Mouse (Mus musculus): ENCODE data around the gene Ube2v1. TPM values are rescaled to one million over a fixed set of nuclear protein-coding genes. Genes with fewer than 3 reads are reported as not detected.

Gene Ube2v1
- polyA plus RNA-seq, 1 experiment from 2014 or later: 249 TPM

DNA sequence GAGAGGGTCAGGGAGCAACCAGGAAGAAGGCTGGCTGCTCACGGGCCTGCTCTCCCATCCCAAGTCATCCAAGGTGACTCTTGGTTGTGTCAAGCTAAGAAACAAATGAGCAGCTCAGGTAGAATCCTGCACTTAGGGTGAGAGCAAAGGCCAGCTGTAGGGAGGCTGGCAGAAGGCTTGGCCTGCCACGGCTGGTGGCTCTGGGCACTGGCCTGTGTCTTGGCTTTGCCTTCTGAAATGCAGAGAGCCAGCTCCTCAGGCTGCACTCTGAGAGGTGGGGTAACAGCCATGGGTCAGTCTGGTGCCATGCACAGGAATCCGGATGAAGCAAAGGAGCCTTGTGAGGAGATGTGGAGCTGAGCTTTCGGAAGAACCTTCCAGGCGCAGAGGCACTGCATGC is 36.5 kb upstream of the Ube2v1 start:
- ATAC-seq (ENCODE audit: low read depth) (no peak), DNase-seq (ENCODE audit: low spot score) (no peak)
- WGBS: 84% methylated on average over 5 of the region's 5 CpGs
- Histone ChIP-seq H3K4me2 (ENCODE audit: low read depth, low read length) (no peak overlapping the region), H3K36me3 (ENCODE audit: control insufficient read depth, insufficient read depth, low read length) (no peaks in the 10 kb centered on the region), H3K27me3 (replicated peaks; ENCODE audit: control insufficient read depth, insufficient read depth, low read length) (no peaks in the 10 kb centered on the region), H3K9ac (ENCODE audit: low read depth, low read length) (no peak overlapping the region), H3K27ac (replicated peaks; ENCODE audit: low read depth, low read length) (no peak overlapping the region), H3K9me3 (ENCODE audit: control insufficient read depth, low read length) (no peaks in the 10 kb centered on the region), H3K4me1 (ENCODE audit: control insufficient read depth, insufficient read depth, low read length) (no peaks in the 10 kb centered on the region), H3K4me3 (ENCODE audit: low read depth, low read length) (no peak overlapping the region)

DNA sequence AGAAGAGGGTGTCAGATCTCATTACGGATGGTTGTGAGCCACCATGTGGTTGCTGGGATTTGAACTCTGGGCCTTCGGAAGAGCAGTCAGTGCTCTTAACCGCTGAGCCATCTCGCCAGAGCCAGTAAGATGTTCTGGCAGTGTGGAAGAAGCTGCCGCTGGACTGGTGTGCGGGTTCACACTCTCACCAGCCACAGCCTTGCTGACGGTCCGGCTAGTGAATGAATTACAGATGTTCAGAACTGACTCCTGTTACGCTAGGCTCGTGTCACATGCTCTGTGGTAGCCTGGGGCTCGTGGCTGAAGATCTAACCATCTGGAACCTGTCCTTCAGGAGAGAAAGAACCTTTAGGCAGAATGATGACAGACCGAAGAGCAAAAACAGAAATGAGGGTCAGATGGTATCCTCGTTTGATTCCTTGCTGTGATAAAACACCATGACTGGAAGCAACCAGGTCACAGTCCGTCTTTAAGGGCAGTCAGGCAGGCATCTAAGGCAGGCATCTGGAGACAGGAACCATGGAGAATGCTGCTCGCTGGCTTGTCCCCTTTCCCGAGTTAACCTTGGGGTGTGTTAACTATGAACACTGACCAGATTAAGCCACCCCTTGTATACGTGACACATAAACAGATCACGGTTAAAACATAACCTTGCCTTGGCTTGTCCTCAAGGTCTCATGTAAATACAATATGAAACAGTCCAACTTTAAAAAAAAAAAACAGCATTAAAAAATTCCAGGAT is 34.2 kb upstream of the Ube2v1 start:
- no peak overlapping the region for H3K4me2 ChIP-seq (ENCODE audit: low read depth, low read length)
- H3K9me3 ChIP-seq (ENCODE audit: control insufficient read depth, low read length): no peaks in the 10 kb centered on the region
- no peaks in the 10 kb centered on the region for H3K27me3 ChIP-seq (replicated peaks; ENCODE audit: control insufficient read depth, insufficient read depth, low read length)
- 69% methylated on average over 18 of the region's 18 CpGs for WGBS
- ATAC-seq (ENCODE audit: low read depth) (no peak), DNase-seq (ENCODE audit: low spot score) (no peak)
- no peak overlapping the region for H3K27ac ChIP-seq (replicated peaks; ENCODE audit: low read depth, low read length)
- H3K4me3 ChIP-seq (ENCODE audit: low read depth, low read length): no peak overlapping the region
- H3K36me3 ChIP-seq (ENCODE audit: control insufficient read depth, insufficient read depth, low read length): no peaks in the 10 kb centered on the region
- peaks cover 5% of the 10 kb centered on the region; the same call in 1 of the 2 replicates for H3K4me1 ChIP-seq (ENCODE audit: control insufficient read depth, insufficient read depth, low read length)
- no peak overlapping the region for H3K9ac ChIP-seq (ENCODE audit: low read depth, low read length)

DNA sequence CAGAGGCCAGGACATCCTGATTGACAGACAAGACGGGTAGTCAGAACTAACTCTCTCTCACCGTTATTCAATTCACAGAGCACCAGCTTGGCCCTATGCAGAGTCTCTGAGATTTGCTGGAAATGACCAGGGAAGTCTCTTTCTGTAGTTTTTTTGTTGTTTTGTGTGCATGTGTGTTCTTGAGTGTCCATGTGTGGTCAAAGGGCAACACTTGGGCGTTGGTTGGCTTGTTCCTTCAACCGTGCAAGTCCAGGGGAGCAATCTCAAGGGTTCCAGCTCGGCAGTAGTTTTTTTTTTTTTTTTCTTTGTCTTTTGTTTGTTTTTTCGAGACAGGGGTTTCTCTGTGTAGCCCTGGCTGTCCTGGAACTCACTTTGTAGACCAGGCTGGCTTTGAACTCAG is 30.8 kb upstream of the Ube2v1 start:
- Histone ChIP-seq H3K27me3 (replicated peaks; ENCODE audit: control insufficient read depth, insufficient read depth, low read length) (no peaks in the 10 kb centered on the region), H3K9ac (ENCODE audit: low read depth, low read length) (no peak overlapping the region), H3K4me2 (ENCODE audit: low read depth, low read length) (no peak overlapping the region), H3K36me3 (ENCODE audit: control insufficient read depth, insufficient read depth, low read length) (peaks cover 4% of the 10 kb centered on the region; the same call in 1 of the 2 replicates), H3K4me1 (ENCODE audit: control insufficient read depth, insufficient read depth, low read length) (peaks cover 22% of the 10 kb centered on the region), H3K27ac (replicated peaks; ENCODE audit: low read depth, low read length) (no peak overlapping the region), H3K4me3 (ENCODE audit: low read depth, low read length) (no peak overlapping the region), H3K9me3 (ENCODE audit: control insufficient read depth, low read length) (no peaks in the 10 kb centered on the region)
- ATAC-seq (ENCODE audit: low read depth) (no peak), DNase-seq (ENCODE audit: low spot score) (no peak)
- WGBS: 58% methylated on average over 6 of the region's 6 CpGs

DNA sequence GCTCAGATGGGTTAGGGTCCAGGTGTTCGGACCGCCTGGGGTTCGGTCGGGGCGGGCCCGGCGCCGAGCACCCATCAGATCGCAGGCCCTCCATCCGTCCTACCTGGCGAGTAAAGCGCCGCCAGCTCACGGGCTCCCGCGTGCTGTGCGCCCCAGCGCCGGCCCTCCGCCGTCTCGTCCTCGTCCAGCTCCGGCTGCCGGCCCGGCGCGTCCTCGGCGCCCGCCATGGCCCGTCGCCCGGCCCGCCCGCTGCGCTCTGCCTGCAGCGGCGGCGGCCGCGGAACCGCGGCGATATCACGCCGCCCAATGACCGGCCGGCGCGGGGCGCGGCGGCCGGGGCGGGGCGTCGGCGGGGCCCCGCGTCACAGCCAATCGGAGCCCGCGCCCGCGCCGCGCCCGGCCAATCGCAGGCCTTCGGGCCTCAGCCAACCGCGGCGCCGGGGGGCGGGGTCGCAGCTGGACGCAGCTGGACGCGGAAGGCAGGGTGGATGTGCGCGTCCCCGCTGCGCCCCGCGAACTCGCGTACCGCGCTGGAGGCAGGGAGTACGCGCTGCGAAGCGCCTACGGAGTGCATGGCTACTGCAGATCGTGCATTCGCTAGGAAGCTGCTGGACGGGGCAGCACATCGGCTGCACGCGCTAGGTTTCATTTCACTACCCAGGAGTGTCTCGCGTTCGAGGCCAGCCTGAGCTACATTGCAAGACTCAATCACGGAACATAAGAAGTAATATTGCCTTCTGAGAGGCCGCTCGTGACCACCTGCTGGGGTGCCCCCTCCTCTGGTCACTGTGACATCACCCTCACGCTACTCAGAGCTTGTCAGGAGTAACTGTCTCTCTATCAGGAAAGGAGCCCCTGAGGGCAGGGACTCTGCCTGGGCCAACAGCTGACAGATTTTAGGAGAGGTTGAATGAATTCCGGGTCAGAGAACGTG is 29.6 kb upstream of the Ube2v1 start, which contains the start of gene Gm20431:
Gm20431 (minus strand) TSS at position 227 of the 934 bp plus-strand sequence.
- Histone ChIP-seq H3K9me3 (ENCODE audit: control insufficient read depth, low read length) (no peaks in the 10 kb centered on the region), H3K27ac (replicated peaks; ENCODE audit: low read depth, low read length) (peak within 1 kb of the TSS; percentile 58), H3K27me3 (replicated peaks; ENCODE audit: control insufficient read depth, insufficient read depth, low read length) (no peaks in the 10 kb centered on the region), H3K9ac (ENCODE audit: low read depth, low read length) (peak within 1 kb of the TSS; percentile 90), H3K4me1 (ENCODE audit: control insufficient read depth, insufficient read depth, low read length) (peaks cover 22% of the 10 kb centered on the region), H3K36me3 (ENCODE audit: control insufficient read depth, insufficient read depth, low read length) (peaks cover 11% of the 10 kb centered on the region; the same call in 1 of the 2 replicates), H3K4me3 (ENCODE audit: low read depth, low read length) (peak within 1 kb of the TSS; percentile 86), H3K4me2 (ENCODE audit: low read depth, low read length) (peak within 1 kb of the TSS; percentile 98)
- ATAC-seq (ENCODE audit: low read depth) (peak; percentile 95), DNase-seq (ENCODE audit: low spot score) (peak; percentile 97)
- WGBS: under 1% methylated on average over 25 of the region's 110 CpGs

DNA sequence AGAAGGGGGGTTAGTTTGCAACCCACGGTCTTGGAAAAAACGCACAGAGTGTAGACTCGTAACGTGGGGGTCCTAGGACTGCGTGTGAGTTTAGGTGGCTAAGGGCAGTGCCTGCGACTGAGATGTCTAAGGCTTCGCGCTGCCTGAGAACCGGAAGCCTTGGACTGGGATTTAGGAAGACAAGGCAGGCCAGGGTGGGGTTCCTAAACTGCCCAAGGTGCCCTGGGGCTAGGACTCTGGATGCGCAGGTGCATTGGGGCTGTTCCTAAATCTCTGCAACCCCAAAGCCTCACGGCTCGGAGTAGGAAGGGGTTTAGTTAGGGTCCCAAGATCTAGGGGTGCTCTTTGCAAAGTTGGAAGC is 28.7 kb upstream of the Ube2v1 start:
- WGBS: under 1% methylated on average over 12 of the region's 12 CpGs
- H3K9ac ChIP-seq (ENCODE audit: low read depth, low read length): peak overlapping the region; percentile 90
- H3K4me3 ChIP-seq (ENCODE audit: low read depth, low read length): peak overlapping the region; percentile 86
- H3K4me2 ChIP-seq (ENCODE audit: low read depth, low read length): peak overlapping the region; percentile 98
- DNase-seq (ENCODE audit: low spot score): no peak
- H3K4me1 ChIP-seq (ENCODE audit: control insufficient read depth, insufficient read depth, low read length): peaks cover 22% of the 10 kb centered on the region
- H3K36me3 ChIP-seq (ENCODE audit: control insufficient read depth, insufficient read depth, low read length): peaks cover 11% of the 10 kb centered on the region; the same call in 1 of the 2 replicates
- ATAC-seq (ENCODE audit: low read depth): no peak
- peak overlapping the region; percentile 58 for H3K27ac ChIP-seq (replicated peaks; ENCODE audit: low read depth, low read length)
- H3K9me3 ChIP-seq (ENCODE audit: control insufficient read depth, low read length): no peaks in the 10 kb centered on the region
- H3K27me3 ChIP-seq (replicated peaks; ENCODE audit: control insufficient read depth, insufficient read depth, low read length): no peaks in the 10 kb centered on the region

DNA sequence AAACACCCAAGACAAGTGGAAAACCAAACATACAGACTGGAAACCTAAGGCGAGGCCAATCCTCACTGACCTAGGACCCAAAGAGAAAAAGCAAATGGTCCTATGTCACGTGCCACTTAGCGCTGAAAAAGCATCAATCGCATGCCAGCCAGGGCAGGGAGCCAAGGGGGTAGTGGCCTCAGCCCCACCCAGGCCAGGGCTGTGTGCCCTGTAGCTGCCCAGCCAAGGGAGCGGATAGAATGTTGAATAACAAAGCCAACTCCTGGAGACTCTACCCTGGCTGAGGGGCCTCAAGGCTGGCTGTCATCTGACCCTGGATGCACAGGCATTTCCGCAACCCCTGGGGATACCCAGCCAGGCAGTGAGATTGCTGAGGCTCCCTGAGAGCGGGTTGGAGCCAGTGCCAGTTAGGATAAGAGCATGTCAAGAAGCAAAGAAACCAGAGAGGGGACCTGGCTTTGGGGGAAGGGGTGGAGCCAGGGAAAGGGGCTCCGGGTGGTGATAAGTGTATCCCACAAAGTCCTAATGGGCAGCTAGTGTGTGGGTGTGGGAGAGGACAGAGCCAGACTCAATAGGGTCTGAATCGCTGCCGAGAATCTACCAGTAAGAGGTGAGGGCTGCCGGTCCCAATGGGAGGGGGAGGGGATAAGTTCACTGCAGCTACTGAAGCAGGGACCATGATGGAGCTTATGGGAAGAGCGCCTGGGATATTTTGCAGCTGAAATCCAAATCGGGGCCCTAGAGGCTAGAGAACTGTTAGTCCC is 28.1 kb upstream of the Ube2v1 start:
- peak; percentile 55 for DNase-seq (ENCODE audit: low spot score)
- H3K4me1 ChIP-seq (ENCODE audit: control insufficient read depth, insufficient read depth, low read length): peaks cover 22% of the 10 kb centered on the region
- H3K9ac ChIP-seq (ENCODE audit: low read depth, low read length): peak overlapping the region; percentile 90
- ATAC-seq (ENCODE audit: low read depth): peak; percentile 12; the same call in 1 of the 2 replicates
- peaks cover 15% of the 10 kb centered on the region; the same call in 1 of the 2 replicates for H3K36me3 ChIP-seq (ENCODE audit: control insufficient read depth, insufficient read depth, low read length)
- H3K27me3 ChIP-seq (replicated peaks; ENCODE audit: control insufficient read depth, insufficient read depth, low read length): no peaks in the 10 kb centered on the region
- no peaks in the 10 kb centered on the region for H3K9me3 ChIP-seq (ENCODE audit: control insufficient read depth, low read length)
- WGBS: 20% methylated on average over 13 of the region's 13 CpGs
- H3K4me2 ChIP-seq (ENCODE audit: low read depth, low read length): peak overlapping the region; percentile 98
- peak overlapping the region; percentile 86 for H3K4me3 ChIP-seq (ENCODE audit: low read depth, low read length)
- peak overlapping the region; percentile 58 for H3K27ac ChIP-seq (replicated peaks; ENCODE audit: low read depth, low read length)

DNA sequence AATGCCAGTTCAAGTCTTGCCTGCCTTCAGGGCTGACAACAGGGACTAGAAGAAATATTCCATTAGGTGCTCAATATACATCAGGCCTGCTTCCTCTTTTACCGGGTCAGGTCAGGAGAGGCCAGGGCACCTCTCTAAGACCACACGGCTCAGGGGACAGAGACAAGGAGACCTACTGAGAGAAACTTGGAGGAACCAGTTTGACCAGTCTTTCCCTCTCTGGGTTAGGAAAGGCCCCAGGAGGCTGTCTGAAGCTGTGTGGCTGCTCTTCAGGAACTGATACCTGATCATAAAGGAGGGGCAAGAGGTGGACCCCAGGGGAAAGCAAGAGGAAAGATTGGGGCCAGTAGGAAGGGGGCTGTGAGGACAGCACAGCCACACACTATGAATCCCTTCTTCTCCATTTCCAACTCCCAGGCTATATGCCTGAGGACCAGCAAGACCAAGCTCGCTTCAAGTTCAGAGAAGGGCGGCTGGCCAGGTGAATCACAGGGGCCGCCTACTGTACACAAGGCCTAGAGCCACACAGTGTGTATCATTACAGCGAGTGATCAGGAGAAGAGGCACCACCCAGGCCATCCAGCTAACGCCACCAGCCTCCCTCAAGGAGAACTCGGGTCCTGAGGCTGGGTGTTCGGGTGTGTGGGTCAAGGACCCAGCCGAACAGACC is 27.4 kb upstream of the Ube2v1 start:
- Histone ChIP-seq H3K27ac (replicated peaks; ENCODE audit: low read depth, low read length) (0 out of 2 replicates have a peak overlapping the region, but pooled peaks have one; percentile 58), H3K9me3 (ENCODE audit: control insufficient read depth, low read length) (no peaks in the 10 kb centered on the region), H3K4me2 (ENCODE audit: low read depth, low read length) (peak overlapping the region; percentile 98), H3K4me1 (ENCODE audit: control insufficient read depth, insufficient read depth, low read length) (peaks cover 22% of the 10 kb centered on the region), H3K9ac (ENCODE audit: low read depth, low read length) (peak overlapping the region; percentile 90; the same call in 1 of the 2 replicates), H3K36me3 (ENCODE audit: control insufficient read depth, insufficient read depth, low read length) (peaks cover 20% of the 10 kb centered on the region), H3K27me3 (replicated peaks; ENCODE audit: control insufficient read depth, insufficient read depth, low read length) (no peaks in the 10 kb centered on the region), H3K4me3 (ENCODE audit: low read depth, low read length) (peak overlapping the region; percentile 86)
- ATAC-seq (ENCODE audit: low read depth) (no peak), DNase-seq (ENCODE audit: low spot score) (peak; percentile 62)
- WGBS: 57% methylated on average over 10 of the region's 10 CpGs

Measured in embryonic facial prominence, embryonic 14.5 days (tissue).